Mouse (Mus musculus) thymus, postnatal 14 days (tissue): ENCODE data around the gene Ust.

Experiments used
- DNase-seq: peaks from one replicate; pipeline ENCODE4 v3.0.0; 2021

Ust gene

GRCm38 (mm10) chr10:8213906-8214421 is 304.7 kb downstream of the Ust start:
- peak; percentile 93 for DNase-seq

GRCm38 (mm10) chr10:8213266-8213905 is 305.2 kb downstream of the Ust start:
- peak; percentile 31 for DNase-seq

DNA sequence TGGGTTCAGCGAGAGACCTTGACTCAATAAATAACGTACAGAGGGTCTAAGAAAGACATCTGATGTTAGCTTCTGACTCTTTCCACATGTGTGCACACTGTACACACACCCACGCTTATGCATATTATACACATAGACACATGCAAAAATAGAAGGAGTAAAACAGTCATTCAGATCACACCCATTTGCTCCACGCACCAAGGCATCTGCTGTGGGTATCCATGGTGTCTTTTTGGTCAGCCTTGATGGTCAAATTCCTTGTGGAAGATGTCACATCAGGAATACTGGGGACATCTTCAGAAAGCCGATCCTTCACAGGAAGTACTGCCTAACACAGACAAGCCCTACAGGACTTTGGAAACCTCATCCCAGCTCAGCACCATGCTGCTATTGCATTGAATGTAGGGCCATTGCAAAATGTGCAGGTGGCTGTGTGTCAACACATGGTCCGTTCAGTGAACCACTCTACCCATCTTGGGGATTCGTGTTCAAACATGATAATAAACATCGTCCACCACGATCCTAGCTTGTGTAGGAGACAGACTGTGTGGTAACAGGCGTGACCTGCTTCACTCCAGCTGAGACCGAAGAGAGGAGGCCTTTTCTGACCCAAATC is 305.9 kb downstream of the Ust start:
- no peak for DNase-seq

DNA sequence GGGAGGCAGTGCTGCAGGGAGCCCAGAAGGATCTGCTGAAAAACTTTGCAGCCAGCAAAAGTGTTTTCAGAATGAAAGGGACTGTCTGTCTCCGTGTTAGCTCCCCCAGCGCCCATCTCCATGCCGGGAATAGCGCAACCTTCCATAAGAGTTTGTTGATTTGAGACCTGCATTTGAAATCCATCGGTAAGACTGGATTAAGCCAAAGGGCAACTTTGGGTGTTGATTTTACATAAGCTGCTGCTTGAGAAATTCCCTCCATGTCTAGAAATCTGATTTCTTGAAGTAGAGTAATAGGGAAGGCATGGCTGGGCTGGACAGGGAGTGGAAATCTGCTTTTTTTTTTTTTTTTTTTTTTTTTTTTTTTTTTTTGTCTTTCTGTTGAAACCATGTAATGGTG is 306.9 kb downstream of the Ust start:
- DNase-seq: no peak

DNA sequence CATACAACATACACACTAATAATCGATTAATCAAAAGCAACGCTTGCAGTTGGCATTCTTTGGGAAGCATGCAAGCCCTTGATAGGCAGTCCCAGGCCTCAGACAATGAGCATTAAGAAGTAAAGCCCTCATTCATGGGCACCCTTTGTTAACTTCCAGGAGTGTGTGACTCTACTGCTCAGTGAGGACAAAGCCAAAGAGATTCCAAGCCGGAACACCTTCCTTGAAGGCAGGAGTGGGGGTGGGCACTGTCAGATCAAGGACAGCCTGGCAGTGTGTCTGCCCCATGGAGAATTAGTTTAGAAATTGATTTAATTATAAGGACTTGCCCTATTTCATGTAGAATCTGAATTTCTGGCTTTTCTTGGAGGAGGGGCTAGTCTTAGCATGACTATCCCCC is 308.3 kb downstream of the Ust start:
- no peak for DNase-seq

- no peak for DNase-seq
Observed at GRCm38 (mm10) chr10:8207358-8207757, 311.3 kb downstream of the Ust start.

- no peak for DNase-seq
Observed at GRCm38 (mm10) chr10:8203681-8204080, 314.9 kb downstream of the Ust start.

DNA sequence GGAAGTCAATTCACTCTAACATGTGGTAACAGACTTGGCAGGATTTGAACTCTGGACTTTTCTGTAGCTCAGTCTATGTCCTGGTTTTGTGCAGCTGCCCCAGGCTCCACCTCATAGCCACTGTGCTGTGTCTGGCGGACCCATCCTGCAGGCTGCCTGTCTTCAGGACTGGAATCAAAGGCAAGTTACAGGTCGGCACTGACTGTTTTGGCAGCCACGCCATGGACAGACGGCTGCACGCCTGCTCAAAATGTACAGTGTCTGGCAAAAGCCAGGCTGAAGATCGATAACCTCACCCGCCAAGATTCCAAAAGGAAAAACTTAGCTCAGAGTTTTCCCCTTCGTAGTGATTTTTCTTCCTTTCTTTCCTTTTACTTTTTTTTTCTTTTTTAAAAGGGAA is 318.8 kb downstream of the Ust start:
- DNase-seq: no peak

DNA sequence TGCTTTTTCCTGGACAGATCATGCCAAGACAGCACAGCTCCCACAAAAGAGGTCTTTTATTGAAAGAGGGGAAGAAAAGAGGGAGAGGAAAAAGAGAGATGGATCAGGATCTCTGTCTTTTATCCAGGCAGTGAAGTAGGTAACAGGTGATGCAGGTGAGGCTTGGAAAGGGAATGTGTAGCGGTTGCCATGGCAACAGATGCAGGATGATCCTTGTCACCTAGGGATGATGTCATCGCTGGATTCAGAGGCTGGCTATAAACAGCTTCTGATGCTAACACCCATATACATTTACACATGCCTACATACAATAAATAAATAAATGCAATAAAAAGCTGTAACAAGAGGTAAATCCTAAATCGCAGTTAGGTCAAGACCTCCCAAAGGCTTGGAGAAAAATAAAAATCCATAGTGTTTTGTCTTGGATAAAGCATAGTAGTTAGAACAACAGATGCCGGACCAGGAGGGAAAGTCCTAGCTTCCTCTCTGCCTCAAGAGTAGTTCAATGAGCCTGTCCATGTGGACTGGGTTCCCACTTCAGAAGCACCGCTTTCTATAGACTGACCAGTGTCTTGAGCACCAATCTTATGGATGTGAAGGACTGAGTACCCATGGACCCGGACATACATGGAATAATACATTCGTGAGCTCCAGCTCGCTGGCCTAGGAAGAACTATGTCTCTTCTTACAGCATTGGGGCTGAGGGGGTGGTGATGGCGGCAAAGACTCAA is 319.4 kb downstream of the Ust start:
- no peak for DNase-seq

- no peak for DNase-seq
Observed at GRCm38 (mm10) chr10:8197661-8198060, 321.0 kb downstream of the Ust start.

- DNase-seq: peak; percentile 55
Observed at GRCm38 (mm10) chr10:8196300-8196699, 322.3 kb downstream of the Ust start.

- DNase-seq: no peak
Observed at GRCm38 (mm10) chr10:8195730-8196129, 322.9 kb downstream of the Ust start.

GRCm38 (mm10) chr10:8189331-8189981 is 329.2 kb downstream of the Ust start:
- no peak for DNase-seq

DNA sequence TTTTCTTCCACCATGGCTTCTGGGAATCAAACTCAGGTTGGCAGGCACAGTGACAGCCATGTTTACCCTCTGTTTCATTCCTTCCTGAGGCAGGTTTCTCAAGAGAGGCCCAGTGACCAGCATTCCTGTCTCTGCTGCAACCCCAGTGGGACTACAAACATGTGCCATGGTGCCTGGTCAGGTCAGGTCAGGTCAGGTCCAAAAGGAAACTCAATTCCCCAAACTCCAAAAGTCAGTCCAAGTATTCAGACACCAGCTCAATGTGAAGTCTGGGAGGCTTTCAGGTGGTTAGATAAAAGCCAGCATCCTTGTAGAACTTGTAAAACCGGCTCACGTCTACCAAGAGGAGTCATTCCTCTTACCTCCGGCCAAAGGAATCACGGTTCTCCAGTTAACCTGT is 333.0 kb downstream of the Ust start:
- no peak for DNase-seq

GRCm38 (mm10) chr10:8184711-8185110 is 333.9 kb downstream of the Ust start:
- peak; percentile 69 for DNase-seq

DNA sequence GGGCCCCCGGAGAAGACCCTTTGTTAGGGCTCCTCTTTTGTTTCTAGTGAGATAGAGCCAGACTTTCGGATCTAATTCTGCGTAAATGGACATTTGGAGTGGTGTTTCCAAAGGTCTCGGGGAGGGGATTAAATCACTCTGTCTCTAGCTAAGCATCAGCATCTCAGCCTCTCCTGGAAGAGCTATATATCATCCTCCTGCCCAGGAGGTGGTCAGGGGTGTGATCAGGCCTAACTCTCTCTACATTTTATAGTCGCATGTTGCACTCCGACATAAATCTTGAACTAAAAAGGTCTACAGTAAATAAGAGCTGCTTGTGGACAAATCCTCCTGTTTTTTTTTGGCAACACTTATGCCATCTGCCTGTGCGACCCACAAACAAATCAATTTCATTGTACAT is 335.5 kb downstream of the Ust start:
- DNase-seq: no peak

DNA sequence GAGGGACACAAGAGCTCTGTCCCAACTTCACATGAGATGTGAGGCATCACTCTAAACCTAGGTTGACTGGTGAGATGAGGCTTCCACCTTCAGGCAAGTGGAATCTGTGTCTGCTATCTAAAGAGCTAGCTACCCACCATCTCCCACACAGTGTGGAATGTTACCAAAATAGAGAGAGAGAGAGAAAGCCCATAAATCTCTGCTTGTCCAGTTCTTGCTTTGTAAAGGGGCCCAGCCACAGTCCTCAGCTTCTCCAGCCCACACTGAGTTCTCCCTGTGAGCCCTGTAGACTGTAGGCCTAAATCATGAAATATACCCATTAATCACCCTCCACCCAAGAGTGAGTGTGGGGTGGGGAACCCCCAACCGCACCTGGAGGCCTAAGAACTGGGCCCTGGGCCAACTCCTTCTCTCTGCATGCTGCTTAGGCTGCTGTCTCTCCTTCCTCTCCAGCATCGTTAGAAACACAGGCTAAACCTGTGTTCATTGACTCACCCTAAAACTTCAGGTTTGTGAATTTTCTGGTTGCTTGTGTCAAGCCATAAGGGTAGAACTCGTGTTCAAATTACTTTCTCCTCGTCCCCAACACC is 336.9 kb downstream of the Ust start:
- DNase-seq: peak; percentile 47

- DNase-seq: peak; percentile 53
Observed at GRCm38 (mm10) chr10:8177618-8178017, 341.0 kb downstream of the Ust start.

- peak; percentile 74 for DNase-seq
Observed at GRCm38 (mm10) chr10:8176351-8177053, 342.1 kb downstream of the Ust start.

DNA sequence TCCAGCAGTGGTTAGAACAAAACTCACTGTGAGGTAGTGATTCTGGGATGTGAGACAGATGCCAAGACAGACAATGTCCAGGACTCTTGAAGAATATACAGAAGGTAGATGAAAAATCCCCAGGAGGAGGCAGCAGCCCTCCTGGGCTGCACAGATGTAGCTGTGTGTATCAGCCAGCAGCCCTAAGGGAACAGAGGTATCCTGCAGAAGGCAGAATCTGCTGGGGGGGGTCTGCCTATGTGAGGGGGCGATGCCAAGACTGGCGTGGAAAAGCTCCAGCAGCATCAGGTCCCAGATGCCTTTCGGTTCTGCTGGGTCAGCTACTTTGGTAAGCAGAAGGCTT is 342.6 kb downstream of the Ust start:
- no peak for DNase-seq

- no peak for DNase-seq
Observed at GRCm38 (mm10) chr10:8174697-8175096, 343.9 kb downstream of the Ust start.

DNA sequence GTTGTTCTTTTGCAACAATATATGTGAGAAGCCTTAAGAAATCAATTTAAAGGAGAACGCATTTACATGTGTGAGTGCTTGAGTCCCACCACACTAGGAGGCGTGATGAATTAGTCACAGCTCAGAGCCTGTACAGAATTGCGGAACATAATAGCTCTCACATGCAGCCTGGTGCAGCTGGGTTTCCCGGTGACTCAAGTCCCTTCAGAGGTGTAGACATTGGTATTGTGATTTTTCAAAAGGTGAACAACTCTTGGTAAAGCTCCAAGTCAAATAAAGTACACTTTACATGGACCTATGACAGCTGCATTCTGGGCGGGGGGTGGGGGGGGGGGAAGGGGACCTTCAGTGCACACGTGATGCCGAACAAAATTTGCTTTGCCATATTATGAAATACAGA is 344.4 kb downstream of the Ust start:
- no peak for DNase-seq

- no peak for DNase-seq
Observed at GRCm38 (mm10) chr10:8173032-8173431, 345.6 kb downstream of the Ust start.
